Mouse (Mus musculus): Measurements from ENCODE around the gene Fam69b. TPM values are rescaled to one million over a fixed set of nuclear protein-coding genes. Genes with fewer than 3 reads are reported as not detected.

The Fam69b gene
- polyA plus RNA-seq, 1 experiment, result 8.2 TPM

DNA sequence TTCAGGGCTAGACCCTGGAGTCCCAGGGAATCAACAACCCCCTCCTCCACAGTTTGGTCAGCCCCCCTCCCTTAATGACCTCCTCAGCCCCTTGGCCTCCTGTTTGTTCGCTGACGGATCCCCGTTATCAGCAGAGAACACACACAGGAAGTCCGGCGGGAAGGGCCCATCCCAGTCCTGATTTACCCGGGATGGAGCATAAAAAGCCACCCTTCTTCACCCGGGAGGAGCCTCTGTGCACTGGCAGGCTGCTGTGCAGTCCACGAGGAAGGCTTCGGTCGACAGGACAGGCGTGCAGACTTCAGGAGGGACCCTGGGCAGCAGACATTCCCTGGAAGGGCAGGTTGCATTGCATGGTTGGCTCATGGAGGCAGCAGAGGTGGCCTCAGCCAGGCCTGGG, 44.6 kb upstream of the Fam69b start:
- TF ChIP-seq MYOG (IDR thresholded peaks at IDR 0.05; ENCODE audit: control insufficient read depth, extremely low read depth, insufficient read length), result no peak
- no peak for TF ChIP-seq FOSL1 (IDR thresholded peaks at IDR 0.05; ENCODE audit: insufficient read depth, low read length, poor library complexity, severe bottlenecking)
- TF ChIP-seq USF1 (IDR thresholded peaks at IDR 0.05; ENCODE audit: low read depth), result no peak
- no peak for TF ChIP-seq MYOD1 (IDR thresholded peaks at IDR 0.05; ENCODE audit: control insufficient read depth, insufficient read length, low read depth)
- TF ChIP-seq CTCF (IDR thresholded peaks at IDR 0.05; ENCODE audit: control insufficient read depth, insufficient read depth, insufficient read length), result no peak
- no peak for TF ChIP-seq CEBPB (IDR thresholded peaks at IDR 0.05; ENCODE audit: low read depth)
- TF ChIP-seq MAX (IDR thresholded peaks at IDR 0.05), result no peak
- Histone ChIP-seq H3ac (ENCODE audit: control insufficient read depth, insufficient read length, low read depth) (no peak overlapping the region), H3K79me2 (ENCODE audit: control insufficient read depth, insufficient read depth) (no peaks in the 10 kb centered on the region), H3K27me3 (ENCODE audit: control insufficient read depth, insufficient read depth, insufficient read length) (peaks cover 34% of the 10 kb centered on the region), H3K4me3 (ENCODE audit: insufficient read depth, poor library complexity, severe bottlenecking) (no peak overlapping the region), H3K79me3 (ENCODE audit: low read depth) (no peaks in the 10 kb centered on the region), H3K36me3 (ENCODE audit: control insufficient read depth, insufficient read depth) (no peaks in the 10 kb centered on the region)

GRCm38 (mm10) chr2:26585713-26586112, 42.5 kb upstream of the Fam69b start:
- no peaks in the 10 kb centered on the region for H3K79me2 ChIP-seq (ENCODE audit: control insufficient read depth, insufficient read depth)
- H3K4me3 ChIP-seq (ENCODE audit: insufficient read depth, poor library complexity, severe bottlenecking), result no peak overlapping the region
- H3K36me3 ChIP-seq (ENCODE audit: control insufficient read depth, insufficient read depth), result no peaks in the 10 kb centered on the region
- no peaks in the 10 kb centered on the region for H3K79me3 ChIP-seq (ENCODE audit: low read depth)
- no peak for TF ChIP-seq FOSL1 (IDR thresholded peaks at IDR 0.05; ENCODE audit: insufficient read depth, low read length, poor library complexity, severe bottlenecking)
- no peak for TF ChIP-seq CEBPB (IDR thresholded peaks at IDR 0.05; ENCODE audit: low read depth)
- TF ChIP-seq MAX (IDR thresholded peaks at IDR 0.05), result no peak
- TF ChIP-seq USF1 (IDR thresholded peaks at IDR 0.05; ENCODE audit: low read depth), result no peak
- TF ChIP-seq CTCF (IDR thresholded peaks at IDR 0.05; ENCODE audit: control insufficient read depth, insufficient read depth, insufficient read length), result no peak
- TF ChIP-seq MYOG (IDR thresholded peaks at IDR 0.05; ENCODE audit: control insufficient read depth, extremely low read depth, insufficient read length), result no peak
- no peak for TF ChIP-seq MYOD1 (IDR thresholded peaks at IDR 0.05; ENCODE audit: control insufficient read depth, insufficient read length, low read depth)
- H3K27me3 ChIP-seq (ENCODE audit: control insufficient read depth, insufficient read depth, insufficient read length), result peaks cover 19% of the 10 kb centered on the region
- no peak overlapping the region for H3ac ChIP-seq (ENCODE audit: control insufficient read depth, insufficient read length, low read depth)

GRCm38 (mm10) chr2:26586294-26587043, 41.8 kb upstream of the Fam69b start, which contains the start of gene Gm20532:
Gm20532 (plus strand) TSS chr2:26586639.
- H3K79me3 ChIP-seq (ENCODE audit: low read depth), result no peaks in the 10 kb centered on the region
- H3ac ChIP-seq (ENCODE audit: control insufficient read depth, insufficient read length, low read depth), result peak within 1 kb of the TSS; percentile 51
- peaks cover 15% of the 10 kb centered on the region for H3K27me3 ChIP-seq (ENCODE audit: control insufficient read depth, insufficient read depth, insufficient read length)
- TF ChIP-seq MYOD1 (IDR thresholded peaks at IDR 0.05; ENCODE audit: control insufficient read depth, insufficient read length, low read depth), result no peak
- peak; percentile 80 for TF ChIP-seq USF1 (IDR thresholded peaks at IDR 0.05; ENCODE audit: low read depth)
- peak; percentile 64 for TF ChIP-seq CTCF (IDR thresholded peaks at IDR 0.05; ENCODE audit: control insufficient read depth, insufficient read depth, insufficient read length)
- peak within 1 kb of the TSS; percentile 18 for H3K4me3 ChIP-seq (ENCODE audit: insufficient read depth, poor library complexity, severe bottlenecking)
- no peaks in the 10 kb centered on the region for H3K79me2 ChIP-seq (ENCODE audit: control insufficient read depth, insufficient read depth)
- H3K36me3 ChIP-seq (ENCODE audit: control insufficient read depth, insufficient read depth), result no peaks in the 10 kb centered on the region

DNA sequence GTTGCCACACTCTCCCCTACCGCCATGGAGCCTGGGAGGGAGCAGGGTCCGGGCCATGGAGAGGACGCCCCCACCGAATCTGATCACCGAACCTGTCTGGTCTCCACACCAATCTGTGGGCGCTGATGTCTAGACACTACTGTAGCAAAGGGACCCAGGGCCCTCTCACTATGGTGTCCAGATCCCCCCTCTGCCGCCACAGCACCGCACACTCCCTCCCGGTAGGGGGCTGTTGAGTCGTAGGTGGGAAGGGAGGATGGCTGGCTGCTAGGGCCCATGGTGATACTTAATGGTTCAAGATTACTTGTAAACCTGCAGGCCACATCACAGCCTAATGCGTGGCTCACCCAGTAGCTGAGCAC, 41.2 kb upstream of the Fam69b start:
- H3K27me3 ChIP-seq (ENCODE audit: control insufficient read depth, insufficient read depth, insufficient read length), result peaks cover 15% of the 10 kb centered on the region
- H3K79me3 ChIP-seq (ENCODE audit: low read depth), result no peaks in the 10 kb centered on the region
- H3K4me3 ChIP-seq (ENCODE audit: insufficient read depth, poor library complexity, severe bottlenecking), result peak overlapping the region; percentile 18
- H3K36me3 ChIP-seq (ENCODE audit: control insufficient read depth, insufficient read depth), result no peaks in the 10 kb centered on the region
- TF ChIP-seq MAX (IDR thresholded peaks at IDR 0.05), result no peak
- no peak for TF ChIP-seq CEBPB (IDR thresholded peaks at IDR 0.05; ENCODE audit: low read depth)
- no peak for TF ChIP-seq USF1 (IDR thresholded peaks at IDR 0.05; ENCODE audit: low read depth)
- no peak for TF ChIP-seq CTCF (IDR thresholded peaks at IDR 0.05; ENCODE audit: control insufficient read depth, insufficient read depth, insufficient read length)
- no peak for TF ChIP-seq MYOD1 (IDR thresholded peaks at IDR 0.05; ENCODE audit: control insufficient read depth, insufficient read length, low read depth)
- TF ChIP-seq FOSL1 (IDR thresholded peaks at IDR 0.05; ENCODE audit: insufficient read depth, low read length, poor library complexity, severe bottlenecking), result no peak
- no peak for TF ChIP-seq MYOG (IDR thresholded peaks at IDR 0.05; ENCODE audit: control insufficient read depth, extremely low read depth, insufficient read length)
- no peak overlapping the region for H3ac ChIP-seq (ENCODE audit: control insufficient read depth, insufficient read length, low read depth)
- no peaks in the 10 kb centered on the region for H3K79me2 ChIP-seq (ENCODE audit: control insufficient read depth, insufficient read depth)

- Histone ChIP-seq H3K36me3 (ENCODE audit: control insufficient read depth, insufficient read depth) (peaks cover 7% of the 10 kb centered on the region), H3K79me2 (ENCODE audit: control insufficient read depth, insufficient read depth) (no peaks in the 10 kb centered on the region), H3K27me3 (ENCODE audit: control insufficient read depth, insufficient read depth, insufficient read length) (peaks cover 4% of the 10 kb centered on the region), H3K79me3 (ENCODE audit: low read depth) (no peaks in the 10 kb centered on the region), H3ac (ENCODE audit: control insufficient read depth, insufficient read length, low read depth) (no peak overlapping the region), H3K4me3 (ENCODE audit: insufficient read depth, poor library complexity, severe bottlenecking) (no peak overlapping the region)
- TF ChIP-seq FOSL1 (IDR thresholded peaks at IDR 0.05; ENCODE audit: insufficient read depth, low read length, poor library complexity, severe bottlenecking) (no peak), USF1 (IDR thresholded peaks at IDR 0.05; ENCODE audit: low read depth) (no peak), CTCF (IDR thresholded peaks at IDR 0.05; ENCODE audit: control insufficient read depth, insufficient read depth, insufficient read length) (no peak), CEBPB (IDR thresholded peaks at IDR 0.05; ENCODE audit: low read depth) (no peak), MYOD1 (IDR thresholded peaks at IDR 0.05; ENCODE audit: control insufficient read depth, insufficient read length, low read depth) (no peak), MYOG (IDR thresholded peaks at IDR 0.05; ENCODE audit: control insufficient read depth, extremely low read depth, insufficient read length) (no peak), MAX (IDR thresholded peaks at IDR 0.05) (no peak)
Observed at GRCm38 (mm10) chr2:26588573-26588972, 39.7 kb upstream of the Fam69b start.

Measured in C2C12 (cell line).